Mouse (Mus musculus) thymus, postnatal 36 days (tissue): Measurements from ENCODE around the gene Efnb1.
"Not testable (repeated sequence)": the region's sequence is repeated elsewhere in the genome, so short reads cannot be mapped to it uniquely, and the experiment has no call there.

Experiments
- DNase-seq, 2 experiments: peaks; one replicate each; pipeline ENCODE4 v3.0.0; 2022; ENCODE audit warnings: mixed read lengths in 2 of 2

The Efnb1 gene

GRCm38 (mm10) chrX:99135523-99136258, at the start of gene Efnb1:
Efnb1 (plus strand) TSS chrX:99136130.
- DNase-seq, result peak; percentile 77 to 86

- DNase-seq, result no peak
Observed at GRCm38 (mm10) chrX:99092704-99093103, 43.2 kb upstream of the Efnb1 start.

- DNase-seq, result not testable (repeated sequence)
Observed at GRCm38 (mm10) chrX:99111088-99111724, 24.7 kb upstream of the Efnb1 start.

- DNase-seq, result no peak
Observed at GRCm38 (mm10) chrX:99119510-99119909, 16.4 kb upstream of the Efnb1 start.

- peak; percentile 27 to 43 for DNase-seq
Observed at GRCm38 (mm10) chrX:99130059-99130458, 5.9 kb upstream of the Efnb1 start.

- DNase-seq, result no peak
Observed at GRCm38 (mm10) chrX:99132573-99132972, 3.4 kb upstream of the Efnb1 start.

GRCm38 (mm10) chrX:99134891-99135290, 1.0 kb upstream of the Efnb1 start:
- DNase-seq, result peak; percentile 67 to 76

- DNase-seq, result peak; percentile 4 to 27
Observed at GRCm38 (mm10) chrX:99136431-99136966, 569 bp downstream of the Efnb1 start.

GRCm38 (mm10) chrX:99137143-99137870, 1.4 kb downstream of the Efnb1 start:
- no peak for DNase-seq

GRCm38 (mm10) chrX:99137928-99138740, 2.2 kb downstream of the Efnb1 start:
- no peak for DNase-seq

GRCm38 (mm10) chrX:99141079-99141478, 5.1 kb downstream of the Efnb1 start:
- no peak for DNase-seq

- no peak for DNase-seq
Observed at GRCm38 (mm10) chrX:99141900-99142299, 6.0 kb downstream of the Efnb1 start.

- DNase-seq, result no peak
Observed at GRCm38 (mm10) chrX:99145561-99145960, 9.6 kb downstream of the Efnb1 start.

GRCm38 (mm10) chrX:99148061-99148905, 12.4 kb downstream of the Efnb1 start:
- DNase-seq, result no peak

GRCm38 (mm10) chrX:99149047-99149446, 13.1 kb downstream of the Efnb1 start:
- no peak for DNase-seq

GRCm38 (mm10) chrX:99149900-99150299, 14.0 kb downstream of the Efnb1 start:
- DNase-seq, result no peak

GRCm38 (mm10) chrX:99150712-99151111, 14.8 kb downstream of the Efnb1 start:
- DNase-seq, result no peak

- no peak for DNase-seq
Observed at GRCm38 (mm10) chrX:99151434-99151833, 15.5 kb downstream of the Efnb1 start.

GRCm38 (mm10) chrX:99152141-99152540, 16.2 kb downstream of the Efnb1 start:
- no peak for DNase-seq

GRCm38 (mm10) chrX:99152566-99153265, 16.8 kb downstream of the Efnb1 start:
- DNase-seq, result no peak

- DNase-seq, result no peak
Observed at GRCm38 (mm10) chrX:99153266-99153646, 17.3 kb downstream of the Efnb1 start.
